Mouse (Mus musculus) limb, embryonic 11.5 days (tissue): ENCODE data around the gene Fbxo7. TPM values are rescaled to one million over a fixed set of nuclear protein-coding genes. Genes with fewer than 3 reads are reported as not detected.

Experiments
- ATAC-seq: fragments of 200-750 bp; cut with Nextera tagmentation; 2 replicates; pipeline ENCODE4 v1.8.0; 2017; ENCODE audit warnings: low read depth; ENCODE audit not compliant: insufficient number of reproducible peaks, low FRiP score, low TSS enrichment
- DNase-seq: peaks from one replicate; pipeline ENCODE4 v3.0.0-alpha.2; 2015; ENCODE audit warnings: low spot score
- H3K27ac ChIP-seq: fragments of 300-500 bp; sonication (generic); replicated peaks from 2 replicates; pipeline ENCODE4 v1.5.1; 2014; ENCODE audit warnings: low read depth, mild to moderate bottlenecking, low read length
- H3K27me3 ChIP-seq: fragments of 300-500 bp; sonication (generic); 2 replicates; pipeline ENCODE4 v1.6.1; 2014; ENCODE audit warnings: mild to moderate bottlenecking, low read length, mixed read lengths; ENCODE audit not compliant: control insufficient read depth, insufficient read depth
- H3K36me3 ChIP-seq: fragments of 300-500 bp; sonication (generic); 2 replicates; pipeline ENCODE4 v1.6.1; 2014; ENCODE audit warnings: mild to moderate bottlenecking, low read length, moderate library complexity, mixed read lengths; ENCODE audit not compliant: control insufficient read depth, insufficient read depth
- H3K4me1 ChIP-seq: fragments of 300-500 bp; sonication (generic); 2 replicates; pipeline ENCODE4 v1.6.1; 2014; ENCODE audit warnings: low read length, mixed read lengths; ENCODE audit not compliant: control insufficient read depth, insufficient read depth
- H3K4me2 ChIP-seq: fragments of 300-500 bp; sonication (generic); 2 replicates; pipeline ENCODE4 v1.6.1; 2014; ENCODE audit warnings: low read depth, mild to moderate bottlenecking, moderate library complexity; ENCODE audit not compliant: severe bottlenecking
- H3K4me3 ChIP-seq: fragments of 300-500 bp; sonication (generic); 2 replicates; pipeline ENCODE4 v1.5.1; 2014; ENCODE audit warnings: low read depth, low read length
- H3K9ac ChIP-seq: fragments of 300-500 bp; sonication (generic); 2 replicates; pipeline ENCODE4 v1.6.1; 2014; ENCODE audit warnings: mild to moderate bottlenecking, low read length
- H3K9me3 ChIP-seq: fragments of 300-500 bp; sonication (generic); 2 replicates; pipeline ENCODE4 v1.6.1; 2016; ENCODE audit warnings: low read length; ENCODE audit not compliant: control insufficient read depth
- WGBS: fragments of 180-500 bp; shearing (Covaris S2); extraction: QIAGEN DNeasy Blood & Tissue Kit; methylation state at CpG from one replicate; pipeline ENCODE4 v1.1.7; 2014; 5-methylcytosine and 5-hydroxymethylcytosine counted together
- polyA plus RNA-seq: library from polyadenylated mRNA; unstranded; fragments of >200 nt; fragmentation: Nextera tagmentation; extraction: Ambion mirVana; gene quantifications from 2 replicates; pipeline ENCODE4 v1.2.1, GENCODE M21; 2014

Gene Fbxo7
- polyA plus RNA-seq, 1 experiment from 2014 or later = 24.0 TPM

GRCm38 (mm10) chr10:86074134-86074533 lies 52.4 kb downstream of the Fbxo7 start:
- no peak overlapping the region for H3K27ac ChIP-seq
- H3K27me3 ChIP-seq = no peaks in the 10 kb centered on the region
- no peaks in the 10 kb centered on the region for H3K36me3 ChIP-seq
- no peak overlapping the region for H3K4me3 ChIP-seq
- ATAC-seq (no peak), DNase-seq (no peak)
- no peak overlapping the region for H3K9ac ChIP-seq
- 91% methylated on average over 4 of the region's 4 CpGs for WGBS
- 0 out of 2 replicates have a peak, but pooled peaks cover 2% of the 10 kb centered on the region for H3K4me1 ChIP-seq
- H3K4me2 ChIP-seq = no peak overlapping the region
- no peaks in the 10 kb centered on the region for H3K9me3 ChIP-seq

- 81% methylated on average over 9 of the region's 9 CpGs for WGBS
- H3K4me2 ChIP-seq = no peak overlapping the region
- H3K27ac ChIP-seq = no peak overlapping the region
- no peaks in the 10 kb centered on the region for H3K36me3 ChIP-seq
- H3K9ac ChIP-seq = no peak overlapping the region
- ATAC-seq (no peak), DNase-seq (no peak)
- no peaks in the 10 kb centered on the region for H3K9me3 ChIP-seq
- H3K4me1 ChIP-seq = no peaks in the 10 kb centered on the region
- H3K27me3 ChIP-seq = no peaks in the 10 kb centered on the region
- H3K4me3 ChIP-seq = no peak overlapping the region
Observed at GRCm38 (mm10) chr10:86074971-86075711, 53.4 kb downstream of the Fbxo7 start.

- H3K4me1 ChIP-seq = no peaks in the 10 kb centered on the region
- no peaks in the 10 kb centered on the region for H3K36me3 ChIP-seq
- H3K4me2 ChIP-seq = no peak overlapping the region
- H3K9ac ChIP-seq = no peak overlapping the region
- H3K4me3 ChIP-seq = no peak overlapping the region
- DNase-seq = no peak
- WGBS = 62% methylated on average over 2 of the region's 2 CpGs
- no peak for ATAC-seq
- no peaks in the 10 kb centered on the region for H3K9me3 ChIP-seq
- H3K27ac ChIP-seq = no peak overlapping the region
- no peaks in the 10 kb centered on the region for H3K27me3 ChIP-seq
Observed at GRCm38 (mm10) chr10:86077272-86077671, 55.5 kb downstream of the Fbxo7 start.

GRCm38 (mm10) chr10:86078761-86079160 lies 57.0 kb downstream of the Fbxo7 start:
- Histone ChIP-seq H3K9ac (no peak overlapping the region), H3K4me3 (no peak overlapping the region), H3K4me1 (no peaks in the 10 kb centered on the region), H3K4me2 (no peak overlapping the region), H3K27ac (no peak overlapping the region), H3K9me3 (no peaks in the 10 kb centered on the region), H3K27me3 (no peaks in the 10 kb centered on the region), H3K36me3 (no peaks in the 10 kb centered on the region)
- 93% methylated on average over 2 of the region's 2 CpGs for WGBS
- no peak for ATAC-seq
- no peak for DNase-seq

GRCm38 (mm10) chr10:86079921-86080320 lies 58.1 kb downstream of the Fbxo7 start:
- Histone ChIP-seq H3K4me1 (no peaks in the 10 kb centered on the region), H3K9me3 (no peaks in the 10 kb centered on the region), H3K9ac (no peak overlapping the region), H3K27ac (no peak overlapping the region), H3K36me3 (no peaks in the 10 kb centered on the region), H3K27me3 (no peaks in the 10 kb centered on the region), H3K4me2 (no peak overlapping the region), H3K4me3 (no peak overlapping the region)
- DNase-seq (no peak), ATAC-seq (no peak)
- WGBS = 83% methylated on average over 9 of the region's 9 CpGs

- Histone ChIP-seq H3K9me3 (no peaks in the 10 kb centered on the region), H3K4me3 (no peak overlapping the region), H3K4me1 (no peaks in the 10 kb centered on the region), H3K9ac (no peak overlapping the region), H3K4me2 (no peak overlapping the region), H3K27ac (no peak overlapping the region), H3K36me3 (no peaks in the 10 kb centered on the region), H3K27me3 (no peaks in the 10 kb centered on the region)
- 52% methylated on average over 10 of the region's 10 CpGs for WGBS
- DNase-seq = peak; percentile 52
- ATAC-seq = no peak
Observed at GRCm38 (mm10) chr10:86091919-86092318, 70.1 kb downstream of the Fbxo7 start.

GRCm38 (mm10) chr10:86093109-86094035 lies 71.6 kb downstream of the Fbxo7 start:
- Histone ChIP-seq H3K9me3 (no peaks in the 10 kb centered on the region), H3K4me1 (no peaks in the 10 kb centered on the region), H3K4me3 (no peak overlapping the region), H3K36me3 (no peaks in the 10 kb centered on the region), H3K27me3 (no peaks in the 10 kb centered on the region), H3K4me2 (no peak overlapping the region), H3K27ac (no peak overlapping the region), H3K9ac (no peak overlapping the region)
- DNase-seq = no peak
- ATAC-seq = no peak
- 69% methylated on average over 14 of the region's 14 CpGs for WGBS

GRCm38 (mm10) chr10:86098363-86098762 lies 76.6 kb downstream of the Fbxo7 start:
- ATAC-seq = no peak
- 78% methylated on average over 6 of the region's 6 CpGs for WGBS
- no peak for DNase-seq
- Histone ChIP-seq H3K9me3 (0 out of 2 replicates have a peak, but pooled peaks cover 4% of the 10 kb centered on the region), H3K9ac (no peak overlapping the region), H3K4me3 (no peak overlapping the region), H3K27me3 (no peaks in the 10 kb centered on the region), H3K36me3 (no peaks in the 10 kb centered on the region), H3K27ac (no peak overlapping the region), H3K4me2 (no peak overlapping the region), H3K4me1 (0 out of 2 replicates have a peak, but pooled peaks cover 2% of the 10 kb centered on the region)
